Mouse (Mus musculus): ENCODE results near the gene Tmc6. TPM values are rescaled to one million over a fixed set of nuclear protein-coding genes. Genes with fewer than 3 reads are reported as not detected.
"Not testable (repeated sequence)": the region's sequence is repeated elsewhere in the genome, so short reads cannot be mapped to it uniquely, and the experiment has no call there.

Gene Tmc6
- total RNA-seq, 2 experiments from 2014 or later, result 4.5 to 8.9 TPM

DNA sequence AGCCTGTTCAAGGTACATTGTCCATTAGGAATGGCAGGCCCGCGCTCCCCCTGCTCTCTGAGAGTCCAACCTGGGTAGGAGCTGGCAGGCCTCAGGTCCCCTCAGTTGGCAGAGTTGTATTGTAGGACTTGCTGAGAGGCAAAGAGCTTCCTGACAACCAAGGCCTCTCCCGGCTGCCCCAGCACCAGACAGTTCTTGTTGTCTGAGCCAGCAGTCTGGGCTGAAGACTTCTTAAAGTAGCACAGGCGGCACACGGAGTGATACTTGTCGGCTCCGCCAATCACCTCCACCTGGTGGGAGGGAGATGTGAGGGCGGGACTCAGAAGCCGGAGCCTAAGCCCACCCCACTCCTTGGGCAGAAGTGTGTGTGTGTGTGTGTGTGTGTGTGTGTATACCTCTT, 33.9 kb upstream of the Tmc6 start:
- intact Hi-C loops (cut with DNase I); DNase-seq (ENCODE audit: low spot score in 2 of 2): not testable (repeated sequence)

DNA sequence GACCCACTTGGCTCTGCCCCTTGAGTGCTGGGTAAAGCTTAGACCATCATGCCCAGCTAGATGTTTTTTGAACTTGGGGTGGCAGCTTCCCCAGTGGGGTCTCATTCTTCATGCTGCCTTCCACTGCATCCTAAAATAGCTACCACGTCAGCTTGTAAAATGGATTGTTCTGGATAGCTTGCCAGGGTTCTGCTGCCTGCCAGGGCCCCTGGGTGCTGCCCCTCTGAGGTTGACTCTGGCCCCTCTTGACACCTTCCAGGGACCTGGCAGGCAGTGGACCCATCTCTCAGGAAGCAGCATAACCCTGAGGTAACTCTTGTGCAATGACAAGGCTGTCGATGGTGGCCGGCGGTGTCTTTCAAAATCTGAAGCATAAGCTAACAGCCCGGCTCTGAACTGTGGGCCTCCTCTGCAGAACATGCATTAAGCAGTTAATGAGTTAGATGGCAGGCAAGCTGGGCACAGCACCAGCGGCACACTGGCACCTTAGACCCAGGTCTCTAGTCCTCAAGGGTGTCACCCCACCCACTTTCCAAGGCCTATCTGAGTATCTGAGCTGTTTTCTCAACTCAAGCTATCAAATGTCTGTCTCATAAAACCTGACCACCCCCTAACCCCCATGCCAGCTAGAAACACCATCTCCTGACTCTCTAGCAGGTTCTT, 32.8 kb upstream of the Tmc6 start:
- DNase-seq (ENCODE audit: low spot score in 2 of 2), result no peak
- intact Hi-C loops (cut with DNase I), result no loop called here

DNA sequence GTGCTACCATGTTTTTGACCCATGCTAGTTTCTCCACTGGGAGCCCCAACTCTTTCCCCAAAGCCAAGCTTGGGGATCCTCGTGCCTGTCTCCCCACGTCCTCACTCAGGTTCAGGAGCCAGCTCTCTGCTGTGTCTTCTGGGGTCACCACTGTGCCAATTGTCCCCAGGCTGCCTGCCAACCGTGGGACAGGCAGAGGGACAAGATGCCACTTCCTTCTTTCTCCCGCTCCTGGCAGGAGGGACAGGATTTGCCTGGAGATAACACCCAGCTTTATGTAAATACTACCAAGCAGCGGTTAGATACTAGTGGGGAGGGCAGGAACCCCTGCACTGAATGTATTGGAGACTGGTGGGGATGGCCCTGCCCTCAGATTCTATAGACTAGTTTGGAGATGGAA, 31.9 kb upstream of the Tmc6 start:
- intact Hi-C loops (cut with DNase I), result no loop called here

DNA sequence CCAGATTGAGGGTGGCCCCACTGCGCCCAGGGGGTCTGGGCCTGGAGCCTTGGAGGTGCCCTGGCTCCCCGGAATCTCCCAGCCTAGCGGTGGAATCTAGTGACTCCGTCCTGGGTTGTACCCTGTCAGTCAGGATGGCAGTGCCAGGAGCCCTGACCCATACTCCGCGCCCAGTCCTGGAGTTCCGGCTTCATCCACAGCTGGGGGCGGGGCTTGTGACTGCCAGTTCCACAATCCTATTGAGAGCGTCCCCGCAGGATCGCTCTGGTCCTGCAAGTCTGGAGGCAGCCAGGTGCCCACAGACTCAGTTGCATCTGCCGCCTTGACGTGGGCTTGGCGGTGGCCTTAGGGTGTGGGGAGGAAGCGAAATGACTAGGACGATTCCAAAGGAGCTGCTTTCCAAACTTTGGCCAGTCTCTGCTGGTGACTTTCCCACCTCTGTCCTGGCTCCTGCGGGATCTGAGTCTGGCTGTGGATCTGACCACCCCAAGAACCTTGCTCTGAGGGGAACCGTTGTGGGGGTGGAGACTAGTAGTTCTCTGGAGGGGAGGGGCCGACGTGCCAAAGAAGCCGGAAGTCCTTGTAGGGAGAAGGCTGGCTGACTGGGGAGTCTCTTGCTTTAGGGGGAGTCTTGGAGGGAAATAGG, 28.5 kb upstream of the Tmc6 start:
- peak; percentile 38 to 54 for DNase-seq (ENCODE audit: low spot score in 2 of 2)
- intact Hi-C loops (cut with DNase I), result no loop called here

More for the DNA sequence above, 31.9 kb upstream of the Tmc6 start:
- DNase-seq (ENCODE audit: low spot score in 2 of 2), result no peak

DNA sequence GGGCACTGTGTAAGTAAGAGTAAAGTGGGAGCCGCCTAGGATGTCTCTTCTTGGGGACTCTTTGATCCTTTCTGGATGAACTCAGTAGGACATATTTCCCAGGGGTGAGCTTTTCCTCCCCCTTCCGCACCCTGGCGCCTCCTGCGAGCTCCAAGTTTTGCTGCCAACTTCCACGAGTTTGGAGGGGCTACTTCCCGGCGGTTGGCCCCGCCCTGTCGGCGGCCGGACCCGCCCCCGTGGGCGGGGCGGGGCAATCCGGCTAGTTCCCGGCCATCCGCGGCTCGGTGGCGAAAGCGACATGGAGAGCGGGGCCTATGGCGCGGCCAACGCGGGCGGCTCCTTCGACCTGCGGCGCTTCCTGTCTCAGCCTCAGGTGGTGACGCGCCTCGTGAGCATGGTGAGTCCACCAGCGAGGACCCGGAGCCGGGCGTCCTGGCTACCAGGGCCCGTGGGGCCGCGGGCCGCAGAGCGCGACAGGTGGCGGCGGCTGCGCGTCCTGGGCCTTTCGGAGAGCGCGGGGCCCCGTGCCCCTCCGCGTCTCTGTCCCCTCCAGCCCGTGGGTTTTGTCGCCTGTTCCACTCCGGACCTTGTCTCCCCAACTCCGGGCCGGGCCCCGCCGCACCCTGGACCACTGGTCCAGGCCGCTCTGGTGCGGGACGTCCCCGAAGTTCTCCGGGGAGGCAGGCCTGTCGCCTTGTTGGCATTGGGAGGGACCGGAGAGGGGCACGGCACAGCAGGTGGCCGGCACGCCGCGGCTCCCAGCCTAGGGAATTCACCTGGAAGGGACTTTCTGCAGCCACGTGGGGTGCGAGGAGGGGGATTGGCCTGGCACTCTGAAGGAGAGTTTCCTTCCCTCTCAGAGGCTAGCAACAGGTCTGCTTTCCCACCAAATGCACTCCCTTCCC, 27.7 kb upstream of the Tmc6 start, which contains the start of the genes Gm20708 and Syngr2:
TSS of gene Gm20708 (plus strand) at position 262 of the 905 bp plus-strand sequence.
TSS of gene Syngr2 (plus strand) at position 262 of the 905 bp plus-strand sequence.
- peak in 1 of 2 experiments; percentile 35 for DNase-seq (ENCODE audit: low spot score in 2 of 2)
- intact Hi-C loops (cut with DNase I), result no loop called here

DNA sequence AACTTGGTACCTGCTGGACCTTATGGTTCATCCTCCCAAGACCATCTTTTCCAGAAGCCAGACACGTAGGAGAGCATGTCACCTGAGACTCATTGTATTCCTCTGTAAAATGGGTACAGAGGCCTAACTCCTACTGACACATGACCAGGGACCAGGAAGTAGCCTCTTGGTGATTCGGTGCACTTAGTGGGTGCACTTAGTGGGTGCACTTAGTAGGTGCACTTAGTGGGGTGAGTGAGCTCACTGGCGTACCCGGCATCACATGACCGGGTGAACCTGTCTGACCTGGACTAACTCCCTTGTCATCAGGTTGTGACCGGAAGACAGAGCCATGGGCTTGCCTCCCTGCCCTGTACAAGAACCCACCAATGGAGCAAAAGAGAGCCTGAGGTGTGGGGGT, 24.8 kb upstream of the Tmc6 start:
- DNase-seq (ENCODE audit: low spot score in 2 of 2), result no peak
- intact Hi-C loops (cut with DNase I), result no loop called here

DNA sequence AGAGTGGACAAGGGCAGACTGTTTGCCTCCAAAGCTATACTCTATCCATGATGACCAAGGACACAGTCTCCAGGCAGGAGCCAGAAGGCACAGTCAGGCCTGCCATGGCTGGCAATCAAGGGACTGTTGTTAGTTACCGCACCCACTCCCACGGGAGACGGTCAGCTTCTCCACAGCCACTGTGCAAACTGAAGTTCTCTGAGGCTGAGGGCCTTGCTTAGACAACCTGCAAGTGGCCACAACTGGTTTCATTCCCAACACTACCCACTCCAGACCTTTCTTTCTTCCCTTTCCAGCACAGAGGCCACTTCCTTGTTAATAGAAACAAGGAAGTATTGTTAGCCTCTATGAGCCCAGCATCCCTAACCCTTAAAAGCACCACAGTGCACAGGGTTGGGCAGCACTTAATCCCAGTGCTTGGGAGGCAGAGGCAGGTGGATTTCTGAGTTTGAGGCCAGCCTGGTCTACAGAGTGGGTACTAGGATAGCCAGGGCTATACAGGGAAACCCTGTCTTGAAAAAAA, 21.2 kb upstream of the Tmc6 start:
- intact Hi-C loops (cut with DNase I), result no loop called here
- DNase-seq (ENCODE audit: low spot score in 2 of 2), result no peak

DNA sequence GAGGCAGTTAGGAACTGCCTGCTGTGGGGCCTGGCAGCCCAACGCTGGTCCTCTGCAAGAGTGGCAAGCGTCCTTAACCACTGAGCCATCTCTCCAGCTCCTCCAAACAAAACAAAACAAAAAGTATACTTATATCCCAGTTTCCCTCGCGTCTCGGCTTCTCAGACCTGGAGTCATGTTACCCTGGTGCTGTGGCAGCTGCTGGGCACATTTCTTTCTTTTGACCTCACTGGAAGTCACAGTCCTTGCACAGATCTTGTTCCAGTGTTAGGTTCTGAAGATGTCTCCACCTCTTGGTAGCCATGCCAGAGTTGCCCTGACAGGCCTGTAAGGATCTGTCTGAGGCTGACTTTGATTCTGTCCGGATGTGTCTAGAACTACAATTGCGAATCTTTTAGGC, 19.7 kb upstream of the Tmc6 start:
- intact Hi-C loops (cut with DNase I), result no loop called here
- DNase-seq (ENCODE audit: low spot score in 2 of 2), result no peak

DNA sequence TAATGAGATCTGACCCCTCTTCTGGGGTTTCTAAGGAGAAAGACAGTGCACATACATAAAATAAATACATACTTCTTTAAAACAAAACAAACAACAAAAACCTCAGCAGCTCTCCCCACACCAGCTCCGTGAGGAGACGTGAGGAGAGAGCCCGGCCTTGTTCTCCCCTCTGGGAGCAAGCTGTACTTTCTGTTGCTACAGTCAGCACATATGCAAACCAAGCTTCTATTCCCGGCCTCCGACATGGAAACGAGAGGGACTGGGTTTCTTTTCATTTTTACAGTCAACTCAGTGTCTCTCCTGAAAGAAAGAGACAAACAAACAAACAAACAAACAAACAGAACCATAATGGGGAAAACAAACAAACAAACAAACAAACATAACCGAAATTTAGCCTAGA, 18.0 kb upstream of the Tmc6 start:
- intact Hi-C loops (cut with DNase I), result no loop called here
- no peak for DNase-seq (ENCODE audit: low spot score in 2 of 2)

DNA sequence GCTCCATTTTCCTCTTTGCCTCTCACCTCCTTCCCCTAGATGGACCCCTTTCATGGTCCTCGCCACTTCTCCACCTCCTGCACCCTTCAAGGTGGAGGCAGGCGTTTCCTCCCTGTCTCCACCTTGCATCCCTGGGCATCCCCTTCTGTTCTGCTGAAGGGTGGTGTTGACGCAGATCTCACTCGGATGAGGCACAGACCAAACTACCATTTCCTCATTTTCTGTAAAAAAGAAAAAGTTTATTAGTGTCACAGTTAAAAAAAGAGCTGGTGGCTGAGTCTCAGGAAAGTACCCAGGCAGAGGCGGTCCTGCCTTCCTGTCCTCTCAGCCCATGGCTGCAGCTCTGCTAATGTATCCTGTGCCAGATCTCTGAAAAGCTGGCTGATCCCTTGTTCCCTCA, 17.2 kb upstream of the Tmc6 start:
- intact Hi-C loops (cut with DNase I), result no loop called here
- no peak for DNase-seq (ENCODE audit: low spot score in 2 of 2)

DNA sequence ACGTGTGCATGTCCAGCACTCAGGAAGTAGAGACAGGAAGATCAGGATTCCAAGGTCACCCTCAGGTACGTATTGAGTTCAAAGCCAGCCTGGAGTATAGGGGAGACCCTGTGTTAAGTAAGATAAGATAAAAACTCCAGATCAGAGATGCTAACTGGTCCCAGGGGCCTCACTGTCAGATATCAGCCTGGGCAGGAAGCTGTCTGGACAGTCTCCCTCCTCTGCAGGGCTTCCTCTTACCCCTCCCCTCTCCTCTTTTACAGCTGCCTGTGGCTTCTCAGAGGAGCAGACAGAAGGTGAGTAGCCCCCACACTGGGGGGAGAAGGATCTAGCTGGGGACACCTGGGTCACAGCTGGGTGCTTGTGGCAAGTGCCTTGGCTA, 16.2 kb upstream of the Tmc6 start:
- intact Hi-C loops (cut with DNase I), result no loop called here

DNA sequence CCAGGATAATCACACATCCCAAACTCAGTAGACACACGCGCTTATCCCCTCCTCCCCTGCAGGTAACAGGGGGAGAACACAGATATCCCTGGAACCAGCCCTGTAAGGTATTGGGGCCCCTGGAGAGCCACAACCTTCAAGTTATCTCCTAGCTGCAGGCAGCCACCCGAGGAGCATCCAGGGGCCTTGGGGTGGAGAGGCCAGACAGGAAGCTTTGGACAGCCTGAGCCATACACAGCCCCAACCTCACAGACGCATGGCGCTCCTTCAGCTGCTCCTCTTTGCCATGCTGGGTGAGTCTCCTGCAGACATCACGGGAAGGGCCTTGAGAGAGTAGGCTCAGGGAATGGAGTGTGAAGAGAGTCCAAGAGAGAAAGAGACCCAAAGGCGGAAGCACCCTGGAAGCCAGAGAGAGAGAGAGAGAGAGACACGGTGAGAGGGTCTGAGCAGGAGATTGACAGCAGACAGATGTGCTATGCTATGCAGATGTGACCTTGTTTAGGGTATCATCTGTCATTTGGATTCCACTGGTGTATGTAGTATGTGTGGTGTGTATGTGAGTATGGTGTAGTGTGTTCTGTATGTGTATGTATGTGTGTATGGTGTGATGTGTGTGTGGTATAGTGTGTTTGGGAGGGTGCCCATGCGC, 15.6 kb upstream of the Tmc6 start, which contains the start of gene 6030468B19Rik:
TSS of gene 6030468B19Rik (plus strand) at position 150 of the 649 bp plus-strand sequence.
- intact Hi-C loops (cut with DNase I), result no loop called here
- no peak for DNase-seq (ENCODE audit: low spot score in 2 of 2)

More for the DNA sequence above, 16.2 kb upstream of the Tmc6 start:
- DNase-seq (ENCODE audit: low spot score in 2 of 2), result no peak

DNA sequence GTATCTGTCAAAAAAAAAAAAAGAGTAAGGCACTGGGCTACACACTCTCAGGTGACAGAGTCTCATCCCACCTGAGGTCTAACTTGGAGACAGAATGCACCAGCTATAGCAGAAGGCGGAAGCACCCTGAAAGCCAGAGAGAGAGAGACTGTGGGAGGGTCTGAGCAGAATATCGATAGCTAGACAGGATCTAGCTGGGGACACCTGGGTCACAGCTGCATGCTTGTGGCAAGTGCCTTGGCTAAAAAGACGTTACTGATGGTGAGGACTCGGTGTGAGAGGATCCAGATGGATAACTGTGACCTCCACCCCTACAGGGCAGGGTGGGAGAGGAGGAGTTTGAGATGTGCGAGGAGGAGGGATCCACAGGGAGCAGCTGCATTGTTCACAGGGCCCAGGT, 15.0 kb upstream of the Tmc6 start:
- intact Hi-C loops (cut with DNase I), result no loop called here
- no peak for DNase-seq (ENCODE audit: low spot score in 2 of 2)

DNA sequence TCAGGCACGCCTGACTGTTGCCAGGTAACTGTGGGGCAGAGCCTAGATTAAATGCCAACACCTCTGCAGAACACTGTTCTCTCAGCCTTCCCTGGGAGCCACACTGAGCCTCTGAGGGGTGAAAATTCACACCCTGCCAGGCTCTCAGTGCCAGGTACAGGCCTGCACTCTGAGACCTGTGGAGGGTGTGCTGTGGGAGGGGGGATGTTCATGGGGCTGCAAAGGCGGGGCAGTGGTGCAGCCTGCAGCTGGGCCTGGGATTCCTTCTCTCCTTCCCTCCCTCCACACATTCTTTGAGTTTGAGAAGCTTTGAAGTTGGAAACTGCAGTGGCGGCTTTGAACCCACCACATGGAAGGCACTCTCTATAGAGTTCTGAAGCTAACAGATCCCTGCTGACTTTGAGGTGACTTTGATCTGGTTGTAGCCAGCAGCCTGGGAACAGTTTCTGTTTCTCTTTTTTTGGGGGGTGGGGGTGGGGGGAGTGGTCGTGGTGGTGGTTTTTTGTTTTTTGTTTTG, 12.1 kb upstream of the Tmc6 start:
- intact Hi-C loops (cut with DNase I), result loop anchor here (5.0 kb wide), 1 partner anchor 33 kb away; the partner anchor contains the start of genes Afmid and Tk1
- DNase-seq (ENCODE audit: low spot score in 2 of 2), result no peak

DNA sequence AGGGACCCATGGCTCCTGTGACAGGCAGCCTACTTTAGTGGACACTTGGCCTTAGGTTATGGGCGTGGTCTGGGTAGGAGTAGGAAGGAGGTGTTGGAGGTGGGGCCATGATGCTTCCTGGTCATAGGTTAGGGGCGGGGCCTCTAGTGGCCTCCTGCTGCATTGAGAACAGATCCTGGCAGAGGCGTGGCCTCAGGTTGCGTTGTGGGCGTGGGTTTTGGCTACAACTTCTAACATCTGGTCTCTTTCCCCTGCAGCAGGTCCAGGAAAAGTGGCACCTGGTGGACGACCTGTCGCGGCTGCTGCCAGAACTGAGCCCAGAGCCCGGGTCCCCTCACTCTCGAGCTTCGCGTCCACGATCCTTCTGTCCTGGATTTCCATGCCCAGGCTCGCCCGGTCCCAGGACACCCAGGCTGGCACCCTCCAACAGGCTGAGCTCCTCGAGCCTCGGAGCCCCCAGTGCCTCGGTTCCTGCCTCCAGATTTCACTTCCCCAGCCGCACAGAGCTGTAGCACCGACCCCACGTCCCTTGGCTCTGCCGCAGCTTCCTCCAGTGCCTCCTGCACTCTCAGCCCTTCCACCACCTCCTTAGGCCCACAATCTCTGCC, 10.4 kb upstream of the Tmc6 start:
- DNase-seq (ENCODE audit: low spot score in 2 of 2), result no peak
- intact Hi-C loops (cut with DNase I), result loop anchor here (5.0 kb wide), 1 partner anchor 35 kb away; the partner anchor contains the start of genes Afmid and Tk1

DNA sequence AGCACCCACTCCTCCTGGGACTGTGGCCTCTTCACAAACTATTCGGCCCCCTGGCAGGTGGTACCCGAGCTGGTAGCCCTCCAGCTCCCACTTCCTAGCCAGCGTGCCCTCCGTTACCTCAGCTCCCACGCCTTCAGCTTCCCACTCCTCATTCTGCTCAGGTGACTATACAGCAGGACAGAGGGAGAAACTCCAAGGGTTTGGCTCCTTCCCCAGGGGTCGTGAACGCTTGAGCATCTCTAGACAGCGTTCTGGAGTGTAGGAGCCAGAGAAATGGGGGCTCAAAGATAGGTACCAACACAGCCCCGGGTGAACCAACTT, 9.4 kb upstream of the Tmc6 start:
- intact Hi-C loops (cut with DNase I), result loop anchor here (5.0 kb wide), 1 partner anchor 36 kb away; the partner anchor contains the start of genes Afmid and Tk1
- DNase-seq (ENCODE audit: low spot score in 2 of 2), result no peak

DNA sequence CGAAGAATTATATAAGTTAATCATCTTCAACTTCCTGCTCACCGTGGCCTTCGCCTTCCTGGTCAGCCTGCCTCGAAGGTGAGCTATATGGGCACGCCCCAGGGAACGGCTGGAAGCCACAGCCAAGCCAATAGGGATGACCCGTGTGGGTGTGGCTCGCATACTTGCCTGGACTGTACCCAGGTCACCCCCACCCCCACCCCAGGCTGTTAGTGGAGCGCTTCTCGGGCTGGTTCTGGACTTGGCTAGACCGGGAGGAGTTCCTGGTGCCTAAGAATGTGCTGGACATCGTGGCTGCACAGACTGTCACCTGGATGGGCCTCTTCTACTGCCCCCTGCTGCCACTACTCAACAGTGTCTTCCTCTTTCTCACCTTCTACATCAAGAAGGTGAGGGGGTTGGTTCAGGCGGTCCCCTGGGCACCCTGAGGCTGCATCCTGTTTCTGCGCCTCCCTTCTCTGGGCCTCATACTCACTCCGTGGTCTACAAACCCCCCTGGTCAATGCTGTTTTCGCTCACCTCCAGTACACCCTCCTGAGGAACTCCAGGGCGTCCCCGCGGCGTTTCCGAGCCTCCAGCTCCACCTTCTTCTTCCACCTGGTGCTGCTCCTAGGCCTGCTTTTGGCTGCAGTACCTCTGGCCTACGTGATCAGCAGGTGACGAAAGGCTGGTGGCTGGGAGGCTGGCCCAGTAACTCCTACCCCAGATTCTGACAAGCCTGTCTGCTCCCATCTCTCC, 8.9 kb upstream of the Tmc6 start:
- DNase-seq (ENCODE audit: low spot score in 2 of 2), result no peak
- intact Hi-C loops (cut with DNase I), result loop anchor here (5.0 kb wide), 1 partner anchor 36 kb away; the partner anchor contains the start of genes Afmid and Tk1

DNA sequence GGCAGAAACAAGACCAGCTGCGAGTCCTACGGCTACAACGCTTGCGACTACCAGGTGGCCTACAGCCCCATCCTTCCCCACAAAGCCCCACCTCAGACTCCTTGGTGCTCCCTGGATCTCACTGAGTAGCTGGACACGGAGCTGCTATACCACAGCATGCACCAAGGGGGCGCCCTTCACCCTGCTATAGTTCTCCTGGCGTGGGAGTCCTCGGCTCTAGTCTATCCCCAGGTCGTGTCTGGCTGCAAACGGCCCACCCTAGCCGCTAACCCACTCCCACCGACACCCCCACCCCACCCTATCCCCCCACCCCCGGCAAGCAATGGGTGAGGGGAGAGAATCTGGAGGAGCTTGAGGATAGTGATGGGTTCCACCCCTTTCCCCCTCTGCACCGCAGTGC, 8.3 kb upstream of the Tmc6 start:
- DNase-seq (ENCODE audit: low spot score in 2 of 2), result no peak
- intact Hi-C loops (cut with DNase I), result loop anchor here (5.0 kb wide), 1 partner anchor 37 kb away; the partner anchor contains the start of genes Afmid and Tk1
